Mouse (Mus musculus): ENCODE data around the gene Hbp1.

The Hbp1 gene

DNA sequence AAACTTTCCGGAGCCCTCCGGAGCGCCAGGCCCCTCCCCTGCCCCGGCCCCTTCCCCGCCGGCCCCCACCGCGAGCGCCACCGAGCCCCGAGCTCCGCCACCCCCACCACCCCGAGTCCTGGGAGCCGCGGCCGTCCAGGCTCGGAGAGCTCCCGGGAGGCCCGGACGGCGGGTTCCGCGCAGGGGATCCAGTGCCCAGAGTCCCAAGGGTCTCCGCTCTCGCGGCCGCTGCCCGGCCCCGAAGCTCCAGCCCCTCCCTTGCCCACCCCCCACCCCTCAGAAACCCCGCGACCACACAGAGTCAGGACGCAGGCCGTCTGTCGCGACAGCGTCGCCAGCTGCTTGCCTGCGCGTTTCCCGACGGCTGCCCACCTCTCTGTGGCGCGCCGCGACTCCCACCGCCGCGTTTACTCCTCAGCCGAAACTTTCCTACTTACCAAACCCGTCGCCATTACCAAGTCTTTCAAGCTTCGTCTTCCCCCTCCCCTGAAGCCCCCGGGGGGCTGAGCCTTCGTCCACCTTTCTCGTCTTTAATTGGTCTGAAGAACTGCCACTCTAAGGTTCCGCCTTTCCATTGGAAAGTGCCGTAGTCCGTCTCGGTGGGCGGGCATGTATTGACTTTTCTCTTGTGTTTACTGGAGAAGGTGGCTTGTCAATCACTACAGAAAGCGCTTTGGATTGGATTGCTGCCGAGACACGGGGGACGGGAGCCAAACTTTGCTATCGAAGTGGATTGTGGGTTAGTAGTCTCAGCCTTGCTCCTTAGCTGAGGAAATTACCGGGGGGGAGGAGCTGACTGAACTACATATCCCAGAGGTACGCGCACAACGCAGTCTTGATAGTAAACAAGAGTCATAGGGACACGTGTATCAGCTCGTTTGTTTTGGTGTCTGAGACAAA lies at the start of gene Hbp1:
Gene Hbp1 (minus strand): TSS at position 777 of the 900 bp plus-strand sequence.
- peak; percentile 94 for DNase-seq (ENCODE audit: low spot score)

DNA sequence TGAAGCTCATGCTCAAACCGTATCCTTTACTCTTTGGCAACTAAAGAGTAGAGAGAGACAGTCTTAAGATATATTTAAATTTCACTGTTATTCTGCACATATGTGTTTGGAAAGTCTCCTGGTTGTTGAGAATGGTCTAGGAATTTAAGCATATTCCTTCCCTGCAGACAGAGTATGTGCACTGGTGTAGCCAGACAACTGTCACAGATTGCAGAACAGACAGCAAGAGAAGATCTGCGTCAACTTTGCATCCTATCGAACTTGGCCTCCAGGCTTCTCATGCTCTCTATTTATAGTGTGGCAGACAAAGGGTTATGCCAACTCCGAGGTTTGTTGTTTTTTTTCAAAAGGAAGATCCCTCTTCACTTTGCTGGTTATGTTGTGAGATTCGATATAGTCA lies 48.4 kb upstream of the Hbp1 start:
- no peak for DNase-seq (ENCODE audit: low spot score)

DNA sequence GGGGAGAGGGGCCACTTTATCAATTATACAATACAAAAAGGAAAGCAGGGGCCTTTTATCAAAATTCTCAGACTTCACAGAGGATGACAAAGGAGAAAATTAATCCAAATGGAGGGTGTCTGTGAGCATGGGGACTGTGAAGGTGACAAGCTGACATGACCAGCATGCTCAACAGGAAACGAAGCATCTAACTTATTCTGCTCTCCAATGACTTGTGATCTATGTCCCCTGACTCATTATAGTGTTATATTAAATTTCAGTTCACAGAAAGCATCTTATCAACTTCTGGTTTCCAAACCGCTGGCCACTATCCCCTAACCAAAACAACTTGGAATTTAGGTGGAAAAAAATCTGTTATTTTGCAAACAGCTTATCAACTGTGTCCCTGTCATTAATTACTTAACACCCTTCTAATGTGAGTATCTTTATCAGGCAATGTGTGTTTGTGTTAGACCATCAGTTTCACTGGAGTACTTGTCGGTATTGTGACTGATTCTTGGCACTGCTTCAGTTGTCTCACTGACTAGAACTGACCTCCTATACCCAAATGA lies 47.1 kb upstream of the Hbp1 start:
- DNase-seq (ENCODE audit: low spot score): no peak

DNA sequence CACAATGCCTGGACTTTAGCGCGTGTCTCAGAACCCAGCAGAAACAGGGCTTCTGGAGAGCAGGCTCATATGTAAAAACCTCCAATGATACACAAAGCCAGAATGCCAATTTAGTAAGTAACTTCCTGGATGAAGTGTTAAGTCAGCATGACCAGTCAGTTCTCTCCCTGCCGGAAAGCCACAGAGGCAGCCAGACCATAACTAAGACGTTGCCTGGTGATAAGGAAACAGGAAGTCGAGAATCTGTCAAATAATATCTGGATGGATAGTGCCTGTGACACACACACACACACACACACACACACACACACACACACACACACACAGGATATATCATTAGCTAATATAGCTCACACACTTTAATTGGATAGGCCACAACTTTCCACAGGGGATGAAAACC lies 46.5 kb upstream of the Hbp1 start:
- no peak for DNase-seq (ENCODE audit: low spot score)

DNA sequence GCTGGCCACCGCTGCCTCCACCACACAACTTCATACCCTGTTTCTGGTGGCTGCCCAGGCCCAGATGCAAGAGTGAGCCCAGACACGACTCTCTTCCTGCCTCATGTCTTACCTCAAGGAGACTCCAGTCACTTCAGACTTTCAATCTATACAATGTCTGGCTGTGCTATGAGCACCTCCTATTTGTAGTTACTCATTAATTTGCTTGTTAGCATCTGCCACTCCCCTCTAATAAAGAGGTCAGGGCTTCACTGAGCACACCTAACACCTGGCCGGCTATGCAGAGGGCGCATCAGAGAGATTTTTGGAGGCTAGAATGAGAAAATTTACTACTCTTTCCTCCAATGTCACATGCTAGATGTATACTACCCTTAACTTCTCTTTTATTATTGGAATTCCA lies 40.2 kb upstream of the Hbp1 start:
- no peak for DNase-seq (ENCODE audit: low spot score)

DNA sequence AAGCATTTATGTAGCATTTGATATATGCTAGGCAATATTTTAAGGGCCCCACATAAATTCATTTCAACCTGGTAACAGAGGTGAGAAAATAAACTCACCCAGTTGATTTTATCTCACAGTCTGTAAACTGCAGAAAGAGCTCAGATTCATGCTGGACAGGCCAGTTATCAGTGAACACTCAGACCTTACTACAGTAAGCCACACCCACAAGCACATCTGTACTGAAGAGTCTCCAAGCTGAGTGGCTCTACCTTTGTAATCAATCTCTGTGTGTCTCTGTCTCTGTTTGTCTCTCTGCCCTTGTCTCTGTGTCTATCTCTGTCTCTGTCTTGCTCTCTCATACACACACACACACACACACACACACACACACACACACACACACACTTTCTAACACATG lies 39.4 kb upstream of the Hbp1 start:
- no peak for DNase-seq (ENCODE audit: low spot score)

DNA sequence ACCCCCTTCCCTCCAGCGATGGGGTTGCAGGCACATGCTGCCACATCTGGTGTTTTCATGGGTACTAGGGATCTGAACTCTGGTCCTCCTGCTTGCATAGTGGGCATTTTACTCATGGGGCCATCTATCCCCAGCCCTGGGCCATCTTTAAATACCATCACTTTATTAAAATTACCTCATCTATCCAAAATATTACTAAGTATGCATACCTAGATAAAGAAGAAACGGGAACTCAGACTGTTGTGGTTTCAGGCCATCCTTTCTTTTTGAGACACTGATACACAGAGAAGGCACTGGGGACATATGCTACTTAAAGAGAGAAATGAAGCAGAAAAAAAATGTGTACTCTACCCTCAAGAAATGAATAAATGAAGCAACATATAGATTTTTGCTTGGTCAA lies 36.1 kb upstream of the Hbp1 start:
- no peak for DNase-seq (ENCODE audit: low spot score)

DNA sequence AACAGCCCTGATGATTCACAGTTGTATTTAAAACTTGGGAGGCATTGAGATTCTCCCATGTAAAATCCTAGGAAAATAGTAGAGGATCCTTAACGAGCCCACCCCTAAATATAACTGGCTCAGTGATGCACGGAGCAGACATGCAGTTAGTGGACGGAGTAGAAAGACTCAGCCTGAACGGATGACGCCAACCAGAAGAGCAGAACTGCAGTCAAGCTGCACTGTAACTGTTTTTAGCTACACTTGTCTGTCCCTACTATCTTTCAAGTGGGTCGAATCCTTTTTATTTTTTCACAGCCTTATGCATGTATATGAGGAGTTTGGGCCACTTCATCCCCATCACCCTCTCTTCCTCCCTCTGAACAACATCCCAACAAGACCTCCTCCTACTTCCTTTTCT lies 35.4 kb upstream of the Hbp1 start:
- DNase-seq (ENCODE audit: low spot score): no peak

DNA sequence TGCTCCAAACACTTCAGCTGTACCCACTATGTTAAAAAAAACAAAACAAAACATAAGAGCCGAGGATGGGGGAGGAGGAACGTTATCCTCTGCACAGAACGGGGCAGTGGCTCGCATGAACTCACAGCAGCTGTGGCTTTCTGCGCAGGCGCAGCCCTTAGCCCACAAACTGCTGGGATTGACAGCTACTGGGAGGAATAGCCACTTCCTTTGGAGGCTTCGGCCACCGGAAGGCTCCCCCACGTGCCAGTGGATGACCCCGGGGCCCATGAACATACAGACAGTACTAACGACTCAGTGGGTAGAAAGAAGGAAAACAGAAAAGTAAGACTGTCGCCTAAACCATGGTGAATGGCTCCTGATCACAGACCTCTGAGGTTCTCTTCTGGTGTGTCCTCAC lies 34.3 kb upstream of the Hbp1 start:
- no peak for DNase-seq (ENCODE audit: low spot score)

DNA sequence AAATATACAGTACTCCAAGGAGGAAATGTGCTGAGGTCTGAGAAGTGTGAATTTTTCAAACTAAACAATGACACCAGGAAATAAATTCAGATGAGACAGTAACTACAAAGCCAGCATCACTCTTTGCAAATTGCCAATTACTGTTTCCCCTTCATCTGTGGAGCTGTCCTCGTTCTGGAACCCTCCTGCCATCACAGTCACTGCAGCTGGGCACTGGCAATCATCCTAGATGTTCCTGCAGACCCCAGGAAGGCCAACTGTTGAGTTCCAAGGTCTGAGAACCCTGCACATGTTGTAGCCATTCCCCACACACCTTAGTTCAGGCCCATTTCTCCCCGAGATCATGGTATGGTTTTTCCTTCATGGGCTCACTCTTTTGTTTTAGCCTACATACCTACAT lies 33.9 kb upstream of the Hbp1 start:
- DNase-seq (ENCODE audit: low spot score): no peak

DNA sequence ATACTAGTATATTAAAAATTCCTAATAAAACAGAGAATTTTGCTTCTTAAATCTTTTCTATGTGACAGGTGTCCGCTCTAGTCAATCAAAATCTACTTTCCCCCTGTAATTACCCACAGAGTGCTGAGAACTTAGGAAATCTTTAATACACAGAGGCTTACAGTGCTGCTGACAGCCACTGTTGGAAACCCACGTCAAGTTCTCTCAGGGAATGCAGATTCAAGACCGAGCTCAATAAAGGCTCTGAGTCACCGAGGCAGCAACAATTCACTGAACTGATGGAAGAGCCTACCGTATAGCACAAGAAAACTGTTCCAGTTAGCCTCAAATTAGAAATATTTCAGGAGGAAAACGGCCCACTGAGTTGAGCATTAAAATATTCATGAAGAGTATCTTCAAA lies 33.4 kb upstream of the Hbp1 start:
- no peak for DNase-seq (ENCODE audit: low spot score)

DNA sequence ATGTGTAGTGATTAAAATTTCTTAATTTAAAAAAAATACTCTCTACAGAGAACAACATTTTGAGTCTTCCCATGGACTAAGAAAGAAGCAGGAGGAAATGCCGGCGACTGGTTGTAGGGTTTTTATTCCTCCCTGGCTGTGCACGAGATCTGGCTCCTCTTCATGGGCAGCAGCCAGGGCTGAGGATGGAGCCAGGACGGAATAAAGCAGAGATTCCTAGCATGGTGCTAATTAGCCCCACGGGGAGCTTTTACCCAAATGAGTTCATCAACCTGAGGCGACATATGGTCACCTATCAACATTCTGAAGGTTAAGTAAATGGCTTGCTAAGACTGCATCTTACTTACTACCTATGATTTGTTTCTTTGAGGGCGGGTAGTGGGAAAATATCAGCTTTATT lies 32.9 kb upstream of the Hbp1 start:
- DNase-seq (ENCODE audit: low spot score): no peak

DNA sequence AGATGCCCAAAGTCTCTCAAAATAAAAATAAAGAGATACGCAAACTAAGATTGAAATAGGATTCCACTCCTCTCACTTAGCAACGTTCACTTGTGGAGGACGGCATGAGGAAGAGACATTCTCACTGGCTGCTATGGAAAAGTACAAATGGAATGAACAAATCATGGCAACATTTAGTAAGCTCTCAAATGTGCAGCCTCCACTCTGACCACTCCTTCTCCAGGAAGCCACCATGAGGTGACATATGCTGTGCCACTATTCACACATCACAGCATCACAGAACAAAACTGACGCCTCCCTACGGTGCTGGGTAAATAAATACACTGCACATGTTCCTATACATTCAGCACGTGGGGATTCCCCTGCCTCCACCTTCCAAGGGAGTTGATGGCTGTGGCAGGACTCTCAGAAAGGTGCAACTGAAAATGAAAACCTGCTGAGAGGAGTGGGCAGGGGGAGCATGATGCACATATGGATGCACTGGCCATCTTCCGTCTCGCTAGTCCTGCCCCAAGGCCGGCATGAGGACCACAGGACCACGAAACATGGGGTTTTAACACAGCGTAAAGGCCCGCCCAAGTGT lies 27.4 kb upstream of the Hbp1 start:
- no peak for DNase-seq (ENCODE audit: low spot score)

DNA sequence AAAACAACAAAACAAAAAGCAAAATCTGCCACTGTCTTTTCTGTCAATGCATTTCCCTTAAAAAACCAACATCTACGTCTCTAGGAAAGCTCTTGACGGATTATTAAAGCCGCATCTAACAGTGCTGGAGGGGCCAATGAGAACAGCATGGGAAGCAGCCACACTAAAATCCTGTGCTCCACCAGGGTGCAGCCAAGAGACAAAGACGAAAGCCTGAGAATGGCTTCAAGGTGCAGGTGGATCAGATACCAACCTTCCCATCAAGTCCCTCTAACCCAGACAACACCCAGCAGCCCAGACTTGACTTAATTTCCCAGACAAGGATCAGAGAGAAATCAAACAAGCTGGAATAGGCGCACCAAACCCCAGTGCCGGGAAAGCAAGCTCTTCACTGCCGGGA lies 26.2 kb upstream of the Hbp1 start:
- no peak for DNase-seq (ENCODE audit: low spot score)

DNA sequence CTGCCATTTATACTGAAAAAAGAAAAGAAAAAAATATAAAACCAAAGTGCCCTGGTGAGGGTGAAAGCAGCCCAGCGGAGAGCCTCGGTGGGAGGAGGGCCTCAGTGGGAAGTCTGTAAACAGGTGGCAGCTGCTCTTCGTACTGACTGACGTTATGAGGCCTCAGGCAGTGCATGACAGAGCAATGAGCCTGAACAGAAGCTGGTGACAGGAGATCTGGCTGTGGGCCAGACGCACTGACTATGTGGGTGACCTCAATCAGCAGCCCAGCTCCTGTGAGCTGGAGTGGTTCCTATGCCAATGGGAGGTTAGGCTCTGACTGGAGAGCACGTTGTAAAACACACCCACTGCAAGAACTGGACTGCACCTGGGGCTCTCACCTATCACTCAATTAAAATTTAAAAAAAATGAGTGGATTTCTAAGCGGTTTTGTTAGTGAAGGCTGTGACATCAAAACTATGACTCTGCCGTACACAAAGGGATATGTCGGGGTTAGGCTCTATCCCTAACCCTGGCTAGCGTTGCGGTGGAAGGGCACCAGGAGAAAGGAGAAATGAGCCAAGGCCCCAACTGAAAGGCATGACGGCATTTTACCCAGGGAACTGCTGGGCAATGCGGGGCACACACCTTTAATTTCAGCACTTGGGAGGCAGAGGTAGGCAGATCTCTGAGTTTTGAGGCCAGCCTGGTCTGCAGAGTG lies 23.3 kb upstream of the Hbp1 start:
- DNase-seq (ENCODE audit: low spot score): peak; percentile 92

DNA sequence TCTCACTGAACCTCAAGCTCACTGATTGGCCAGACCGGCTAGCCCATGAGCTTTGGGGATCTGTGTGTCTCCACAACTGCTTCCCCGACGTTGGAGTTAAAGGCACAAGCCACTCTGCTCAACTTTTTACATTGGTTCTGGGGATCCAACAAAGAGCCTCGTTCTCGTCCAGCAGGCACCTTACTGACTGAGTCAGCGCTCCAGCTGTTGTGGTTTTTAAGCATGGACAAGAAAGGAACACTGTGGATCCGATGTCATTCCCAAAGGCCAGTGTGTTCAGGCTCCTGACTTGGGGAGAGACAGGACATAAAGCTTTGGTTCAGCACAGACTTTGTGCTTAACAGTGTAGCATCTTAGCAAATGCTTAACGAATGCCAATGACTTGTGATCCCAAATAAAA lies 21.2 kb upstream of the Hbp1 start:
- no peak for DNase-seq (ENCODE audit: low spot score)

DNA sequence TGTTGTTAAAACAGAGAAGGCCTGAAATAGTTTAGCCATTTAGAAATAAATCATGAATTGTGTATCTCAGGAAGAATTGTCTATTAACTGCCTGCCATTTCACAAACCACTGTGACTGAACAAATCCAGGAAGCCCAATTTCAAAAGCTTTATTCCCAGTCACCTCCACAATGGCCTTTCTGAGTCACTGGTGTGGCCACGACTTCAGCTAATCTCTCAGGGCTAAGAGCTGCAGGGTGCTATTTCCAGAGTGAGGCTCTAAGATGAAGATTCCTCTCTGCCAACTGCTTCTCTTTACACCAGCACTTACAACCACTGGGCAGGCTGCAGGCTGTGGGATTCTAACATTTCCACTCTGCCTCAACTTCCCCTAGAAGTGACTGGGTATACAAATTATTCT lies 18.8 kb upstream of the Hbp1 start:
- DNase-seq (ENCODE audit: low spot score): no peak

DNA sequence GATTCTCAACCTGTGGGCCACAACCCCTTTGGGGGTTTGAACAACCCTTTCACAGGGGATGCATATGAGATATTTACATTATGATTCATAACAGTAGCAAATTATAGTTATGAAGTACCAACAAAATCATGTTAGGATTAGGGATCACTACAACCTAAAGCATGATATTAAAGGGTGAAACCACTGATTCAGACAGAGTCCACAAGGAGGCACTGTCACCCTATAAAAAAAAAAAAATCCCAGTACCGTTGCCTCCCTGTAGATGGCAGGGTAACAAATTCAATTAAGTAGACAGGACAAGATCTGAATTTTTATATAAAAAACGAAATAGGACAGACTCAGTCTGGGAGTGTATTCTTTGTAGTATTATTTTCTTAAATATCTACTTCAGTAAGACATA lies 17.2 kb upstream of the Hbp1 start:
- peak; percentile 63 for DNase-seq (ENCODE audit: low spot score)

DNA sequence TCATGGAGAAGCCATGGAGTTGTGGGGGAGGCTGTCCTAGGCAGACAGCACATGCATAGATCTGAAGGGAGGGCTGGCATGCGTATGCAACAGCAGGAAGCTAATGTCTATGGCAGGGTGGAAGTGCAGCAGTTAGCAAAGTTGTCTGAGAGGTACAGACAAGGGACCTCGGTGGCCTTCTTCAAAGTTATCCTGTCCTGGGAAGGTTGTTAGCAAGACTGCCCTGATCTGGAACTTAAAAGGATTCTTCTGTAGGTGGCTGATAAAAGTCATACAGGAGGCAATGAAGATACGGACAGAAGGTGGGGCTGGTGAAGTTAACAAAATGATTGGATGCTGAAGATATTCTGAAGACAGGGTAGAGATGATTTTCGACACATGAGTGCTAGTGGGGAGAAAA lies 16.1 kb upstream of the Hbp1 start:
- DNase-seq (ENCODE audit: low spot score): peak; percentile 37

DNA sequence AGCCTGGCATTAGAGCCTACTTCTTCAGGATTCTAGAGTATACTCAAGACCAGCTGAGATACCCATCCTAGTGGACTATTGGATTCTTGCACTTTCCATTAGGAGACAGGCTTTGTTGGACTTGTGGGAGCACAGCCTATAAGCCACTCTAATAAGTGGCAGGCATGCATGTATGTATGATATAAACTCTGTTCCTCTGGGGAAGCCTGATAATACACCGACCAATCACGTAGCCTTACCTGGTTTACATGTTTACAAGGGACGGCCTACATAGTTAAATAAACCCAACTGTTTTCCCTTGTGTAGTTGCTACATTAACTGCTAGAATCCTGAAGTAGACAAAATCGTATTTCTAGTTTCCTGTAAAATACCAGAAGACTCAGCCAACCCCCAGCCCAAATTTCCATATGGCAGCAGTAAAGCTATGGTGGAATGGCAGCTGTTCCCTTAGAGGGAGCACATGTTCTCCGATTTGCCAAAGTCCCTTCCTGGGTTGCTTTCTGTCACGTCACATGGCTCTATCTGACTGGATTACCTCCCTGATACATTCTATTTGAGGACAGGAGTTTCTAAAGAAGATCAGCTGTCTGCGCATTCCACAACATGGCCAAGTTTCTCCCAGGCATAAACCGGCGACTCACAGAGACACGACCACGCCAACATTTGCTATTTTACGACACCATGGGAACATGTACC lies 15.3 kb upstream of the Hbp1 start:
- DNase-seq (ENCODE audit: low spot score): peak; percentile 36

DNA sequence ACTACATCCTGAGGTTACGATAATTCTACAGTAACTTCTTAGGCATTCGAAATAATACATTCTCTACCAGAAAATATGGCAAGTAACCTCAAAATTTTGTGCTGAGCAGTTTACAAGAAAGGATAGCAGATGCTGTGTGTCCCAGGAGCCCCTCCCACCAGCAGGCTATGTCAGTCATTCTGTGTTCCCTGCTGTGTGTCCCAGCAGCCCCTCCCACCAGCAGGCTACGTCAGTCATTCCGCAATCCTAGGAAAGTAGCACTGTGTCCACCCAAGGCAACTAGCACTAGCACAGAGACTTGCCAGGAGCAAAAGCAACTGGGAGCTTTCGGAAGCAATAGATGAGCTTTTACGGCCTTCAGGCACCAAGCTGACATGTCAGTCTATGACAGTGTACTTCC lies 13.7 kb upstream of the Hbp1 start:
- no peak for DNase-seq (ENCODE audit: low spot score)

DNA sequence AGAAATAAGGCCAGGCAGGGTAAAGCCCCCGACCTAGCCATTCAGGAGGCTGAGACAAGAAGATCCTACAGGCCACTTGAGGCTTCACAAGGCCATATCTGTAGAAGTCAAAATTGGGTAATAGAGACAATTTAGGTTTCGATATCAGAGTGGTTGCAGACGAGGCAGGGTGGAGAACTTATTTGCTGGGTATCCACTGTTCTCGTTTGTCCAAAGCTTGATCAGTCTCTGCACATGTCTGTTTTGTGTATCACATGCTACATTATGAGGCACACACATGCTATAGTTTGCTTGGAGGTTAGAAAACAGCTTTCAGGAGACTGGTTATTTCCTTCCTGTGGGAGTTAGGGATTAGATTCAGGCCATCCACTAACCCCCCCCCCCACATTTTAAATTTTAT lies 5.5 kb upstream of the Hbp1 start:
- no peak for DNase-seq (ENCODE audit: low spot score)

All from spleen, adult 12 weeks (tissue).